Mouse (Mus musculus): ENCODE measurements around the gene Hoxc10.

DNA sequence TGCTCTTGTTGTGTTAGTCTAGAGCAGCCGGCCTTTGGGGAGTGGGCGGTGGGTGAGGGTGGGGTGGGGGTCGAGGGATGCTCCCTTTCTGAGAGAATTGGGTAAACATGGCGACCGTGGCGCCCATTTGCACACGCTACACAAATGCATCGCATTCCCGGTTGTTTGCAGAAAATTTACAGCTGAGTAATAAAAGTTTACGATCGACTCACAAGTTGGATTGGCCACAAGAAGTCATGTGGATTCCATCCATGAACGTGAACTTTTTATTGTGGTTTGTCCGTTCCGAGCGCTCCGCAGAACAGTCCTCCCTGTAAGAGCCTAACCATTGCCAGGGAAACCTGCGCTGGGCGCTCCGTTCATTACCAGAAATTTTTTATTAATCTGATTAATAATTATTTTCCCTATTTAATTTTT is 31.4 kb downstream of the Hoxc10 start, which contains the start of gene Hoxc6:
- no peak for TF ChIP-seq CTCF (IDR thresholded peaks at IDR 0.05; ENCODE audit: low read depth)
- TF ChIP-seq EP300 (optimal IDR thresholded peaks at IDR 0.05), result no peak

Data from stomach, postnatal 0 days (tissue).